Mouse (Mus musculus): ENCODE results near the gene Nrg3. TPM values are rescaled to one million over a fixed set of nuclear protein-coding genes. Genes with fewer than 3 reads are reported as not detected.
A peak's percentile ranks its signal among the peaks of the same experiment; 100 is the strongest.

Gene Nrg3
- polyA plus RNA-seq, 1 experiment, result 22.3 TPM

DNA sequence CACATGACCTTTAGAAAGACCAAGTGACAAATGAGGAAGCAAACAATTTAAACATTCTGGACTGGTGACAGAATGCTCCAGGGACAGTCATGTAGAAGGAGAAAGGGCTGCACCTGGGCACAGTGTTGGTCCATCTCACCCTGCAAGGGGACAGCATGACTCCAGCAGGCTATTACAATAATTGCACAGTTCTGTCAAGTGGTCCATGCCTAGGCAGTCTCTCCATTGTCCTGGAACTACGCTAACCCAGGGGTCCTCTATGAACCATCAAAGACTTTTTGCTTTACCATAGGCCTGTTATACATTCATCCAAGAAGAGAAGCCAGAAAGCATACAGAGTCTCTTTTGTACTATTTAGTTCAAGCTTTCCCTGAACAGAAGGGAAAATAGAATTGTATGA is 549.2 kb downstream of the Nrg3 start:
- TF ChIP-seq POLR2A (IDR thresholded peaks at IDR 0.05; ENCODE audit: borderline replicate concordance, extremely low read depth, insufficient read depth, insufficient read length, poor library complexity, severe bottlenecking) (no peak), CTCF (IDR thresholded peaks at IDR 0.05; ENCODE audit: borderline replicate concordance, extremely low read depth, insufficient read depth, insufficient read length) (no peak)
- DNase-seq (ENCODE audit: low read depth), result peak; percentile 38

DNA sequence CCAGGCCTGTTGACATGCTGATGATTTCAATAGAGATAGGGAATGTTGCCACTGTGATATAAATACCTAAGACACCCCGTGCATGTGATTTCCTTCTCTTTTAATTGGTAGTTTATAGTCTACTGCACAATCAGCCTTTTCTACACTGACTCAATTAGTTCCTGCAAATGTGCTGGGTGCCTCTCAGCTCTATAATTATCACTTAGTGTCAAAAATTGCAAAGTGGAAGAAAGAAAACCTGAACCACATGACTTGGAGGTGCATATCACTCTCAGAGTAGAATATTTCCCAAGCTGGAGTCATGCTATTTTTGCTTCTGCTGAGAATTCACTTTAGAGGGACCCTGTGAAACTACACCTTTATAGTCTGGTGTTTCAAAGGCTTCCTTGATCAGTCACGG is 552.1 kb downstream of the Nrg3 start:
- TF ChIP-seq POLR2A (IDR thresholded peaks at IDR 0.05; ENCODE audit: borderline replicate concordance, extremely low read depth, insufficient read depth, insufficient read length, poor library complexity, severe bottlenecking) (no peak), CTCF (IDR thresholded peaks at IDR 0.05; ENCODE audit: borderline replicate concordance, extremely low read depth, insufficient read depth, insufficient read length) (no peak)
- DNase-seq (ENCODE audit: low read depth), result peak; percentile 40

DNA sequence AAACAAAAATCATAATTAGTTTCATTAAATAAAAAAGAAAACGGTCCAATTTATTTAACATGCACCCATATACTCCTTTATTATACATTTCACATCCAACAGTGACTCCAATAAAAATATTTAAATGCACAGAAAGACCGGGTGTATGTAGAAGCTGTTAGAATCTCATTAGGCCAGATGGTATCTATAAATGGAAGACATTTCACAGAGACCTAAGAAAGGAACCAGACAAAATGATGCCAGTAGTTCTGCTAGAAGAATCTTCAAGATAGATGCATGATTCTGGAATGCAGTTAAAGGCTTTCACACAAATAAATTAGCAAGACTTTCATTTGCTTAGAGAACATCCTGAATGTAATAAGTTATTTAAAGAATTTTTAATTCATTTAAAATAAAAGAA is 602.3 kb downstream of the Nrg3 start:
- TF ChIP-seq POLR2A (IDR thresholded peaks at IDR 0.05; ENCODE audit: borderline replicate concordance, extremely low read depth, insufficient read depth, insufficient read length, poor library complexity, severe bottlenecking) (no peak), CTCF (IDR thresholded peaks at IDR 0.05; ENCODE audit: borderline replicate concordance, extremely low read depth, insufficient read depth, insufficient read length) (no peak)
- DNase-seq (ENCODE audit: low read depth), result peak; percentile 24

DNA sequence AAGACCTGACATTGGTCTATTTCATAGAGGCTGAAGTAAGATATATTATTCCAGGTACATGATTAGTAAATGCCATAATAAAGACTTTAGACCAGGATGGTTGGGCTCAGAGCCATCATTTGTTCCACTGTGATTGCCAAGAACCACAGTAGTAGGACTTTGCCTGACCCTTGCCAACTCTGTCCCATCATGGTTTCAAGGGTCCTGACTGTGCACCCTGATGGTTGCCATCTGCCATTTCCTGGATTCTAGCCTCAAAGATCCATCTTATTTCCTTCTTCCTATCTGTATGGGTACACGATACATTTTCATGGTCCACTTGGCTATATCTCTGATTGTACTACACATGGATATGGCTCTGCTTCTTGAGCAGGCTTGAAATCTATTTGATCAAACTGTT is 625.3 kb downstream of the Nrg3 start:
- DNase-seq (ENCODE audit: low read depth), result no peak
- no peak for TF ChIP-seq CTCF (IDR thresholded peaks at IDR 0.05; ENCODE audit: borderline replicate concordance, extremely low read depth, insufficient read depth, insufficient read length)
- TF ChIP-seq POLR2A (IDR thresholded peaks at IDR 0.05; ENCODE audit: borderline replicate concordance, extremely low read depth, insufficient read depth, insufficient read length, poor library complexity, severe bottlenecking), result no peak

DNA sequence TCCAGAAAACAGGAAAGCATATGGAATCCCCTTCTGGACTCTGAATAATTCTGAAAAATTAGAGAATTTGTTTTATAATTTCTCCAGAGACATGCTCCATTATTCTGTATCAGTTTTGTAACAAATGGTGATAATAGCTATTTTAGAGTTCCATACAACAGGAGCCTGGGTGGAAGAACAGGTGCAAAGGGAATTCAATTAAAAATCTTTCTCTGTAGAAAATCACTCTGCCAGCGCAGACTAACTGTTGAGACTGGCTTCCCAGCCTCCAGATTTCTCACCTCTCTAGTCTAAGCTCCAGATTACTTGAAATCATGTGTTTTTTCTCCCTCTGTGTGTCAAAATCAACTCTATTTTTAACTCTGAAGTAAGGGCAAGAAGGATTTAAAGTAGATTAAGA is 625.8 kb downstream of the Nrg3 start:
- DNase-seq (ENCODE audit: low read depth), result no peak

DNA sequence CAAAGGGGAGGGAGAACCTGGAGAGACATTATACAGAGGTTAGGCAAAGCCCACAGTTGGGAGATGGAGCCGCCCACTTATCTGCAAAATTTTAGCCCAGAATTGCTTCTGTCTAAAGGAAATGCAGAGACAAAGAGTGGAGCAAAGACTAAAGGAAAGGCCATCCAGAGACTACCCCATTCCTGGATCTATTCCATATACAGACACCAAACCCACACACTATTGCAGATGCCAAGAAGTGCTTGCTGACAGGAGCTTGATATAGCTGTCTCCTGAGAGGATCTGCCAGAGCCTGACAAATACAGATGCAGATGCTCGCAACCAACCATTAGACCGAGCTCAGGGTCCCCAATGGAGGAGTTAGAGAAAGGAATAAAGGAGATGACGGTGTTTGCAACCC is 637.9 kb downstream of the Nrg3 start:
- TF ChIP-seq CTCF (IDR thresholded peaks at IDR 0.05; ENCODE audit: borderline replicate concordance, extremely low read depth, insufficient read depth, insufficient read length) (no peak), POLR2A (IDR thresholded peaks at IDR 0.05; ENCODE audit: borderline replicate concordance, extremely low read depth, insufficient read depth, insufficient read length, poor library complexity, severe bottlenecking) (no peak)
- DNase-seq (ENCODE audit: low read depth), result no peak

More for the DNA sequence above, 625.8 kb downstream of the Nrg3 start:
- TF ChIP-seq CTCF (IDR thresholded peaks at IDR 0.05; ENCODE audit: borderline replicate concordance, extremely low read depth, insufficient read depth, insufficient read length), result no peak
- TF ChIP-seq POLR2A (IDR thresholded peaks at IDR 0.05; ENCODE audit: borderline replicate concordance, extremely low read depth, insufficient read depth, insufficient read length, poor library complexity, severe bottlenecking), result no peak

DNA sequence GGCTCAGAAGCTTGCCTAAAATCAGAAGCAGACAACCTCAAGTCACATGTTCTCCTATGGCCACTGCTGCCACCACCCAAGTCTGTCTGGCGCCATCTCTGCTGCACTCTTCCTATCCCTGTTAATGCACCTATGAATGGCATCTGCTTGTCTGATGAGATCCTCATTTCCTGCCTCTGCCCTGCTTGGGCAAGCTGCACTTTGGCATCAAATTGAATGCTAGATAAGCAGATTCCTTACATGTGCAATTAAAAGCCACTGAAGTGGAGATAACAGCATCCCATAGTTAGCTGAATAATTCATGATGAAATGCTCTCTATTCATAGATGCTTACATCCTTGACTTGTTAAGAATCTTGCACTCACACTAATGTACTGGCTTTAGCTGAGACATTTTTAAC is 648.0 kb downstream of the Nrg3 start:
- DNase-seq (ENCODE audit: low read depth), result peak; percentile 89
- TF ChIP-seq POLR2A (IDR thresholded peaks at IDR 0.05; ENCODE audit: borderline replicate concordance, extremely low read depth, insufficient read depth, insufficient read length, poor library complexity, severe bottlenecking) (no peak), CTCF (IDR thresholded peaks at IDR 0.05; ENCODE audit: borderline replicate concordance, extremely low read depth, insufficient read depth, insufficient read length) (no peak)

DNA sequence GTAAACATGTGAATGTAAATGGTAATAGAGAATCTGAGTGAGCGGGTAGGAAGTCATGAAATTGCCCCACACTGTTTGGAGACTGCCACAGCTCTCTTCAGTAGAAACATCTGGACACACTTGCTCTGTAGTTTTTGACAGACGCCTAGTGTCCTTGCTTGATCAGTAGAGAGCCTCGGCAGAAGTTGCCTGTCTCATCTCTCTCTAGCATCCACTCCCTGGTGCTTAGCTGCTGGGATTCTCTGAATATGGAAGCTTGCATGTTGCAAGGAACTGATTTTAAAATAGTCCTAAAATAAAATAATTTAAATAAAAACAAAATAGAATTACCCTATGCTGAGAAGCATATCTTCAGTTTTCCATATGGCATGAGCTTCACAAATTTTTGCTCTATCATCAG is 675.9 kb downstream of the Nrg3 start:
- no peak for TF ChIP-seq POLR2A (IDR thresholded peaks at IDR 0.05; ENCODE audit: borderline replicate concordance, extremely low read depth, insufficient read depth, insufficient read length, poor library complexity, severe bottlenecking)
- no peak for TF ChIP-seq CTCF (IDR thresholded peaks at IDR 0.05; ENCODE audit: borderline replicate concordance, extremely low read depth, insufficient read depth, insufficient read length)
- DNase-seq (ENCODE audit: low read depth), result no peak

DNA sequence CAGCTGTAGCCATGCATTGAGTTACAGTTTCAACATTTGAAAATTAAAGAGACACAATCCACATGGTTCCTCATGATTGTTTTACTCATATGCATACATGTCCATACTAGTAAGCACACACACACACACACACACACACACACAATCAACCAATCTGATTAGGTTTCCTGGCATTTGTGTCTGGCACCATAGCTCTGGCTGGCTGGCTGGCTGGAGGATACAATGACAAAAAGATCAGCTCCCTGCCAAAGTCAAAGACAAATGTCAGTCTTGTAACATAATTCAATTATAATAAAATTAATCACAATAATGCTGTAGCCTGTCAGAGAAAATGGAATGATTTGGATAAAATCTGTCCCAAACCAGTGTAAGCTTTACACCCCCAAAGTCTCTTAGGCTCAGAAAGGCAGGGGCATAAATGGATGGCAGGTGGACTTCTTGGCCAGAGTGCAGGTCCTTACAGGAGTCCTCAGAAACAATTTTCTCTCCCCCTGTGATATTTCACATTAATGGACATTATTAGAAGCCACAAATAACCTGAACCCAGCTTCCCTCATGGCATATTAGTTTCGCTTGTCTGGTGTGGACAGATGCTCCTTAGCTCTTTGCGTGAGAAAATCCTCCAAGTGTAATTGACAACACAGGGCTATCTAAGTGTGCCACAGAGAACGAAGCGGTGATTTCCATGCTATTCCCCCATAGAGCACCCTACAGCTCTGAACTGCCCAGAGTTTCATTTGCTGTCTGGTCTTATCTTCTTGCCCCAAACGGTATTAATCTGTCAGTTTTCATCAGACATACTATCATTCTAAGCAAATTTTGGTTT is 697.4 kb downstream of the Nrg3 start:
- DNase-seq (ENCODE audit: low read depth), result peak; percentile 24

DNA sequence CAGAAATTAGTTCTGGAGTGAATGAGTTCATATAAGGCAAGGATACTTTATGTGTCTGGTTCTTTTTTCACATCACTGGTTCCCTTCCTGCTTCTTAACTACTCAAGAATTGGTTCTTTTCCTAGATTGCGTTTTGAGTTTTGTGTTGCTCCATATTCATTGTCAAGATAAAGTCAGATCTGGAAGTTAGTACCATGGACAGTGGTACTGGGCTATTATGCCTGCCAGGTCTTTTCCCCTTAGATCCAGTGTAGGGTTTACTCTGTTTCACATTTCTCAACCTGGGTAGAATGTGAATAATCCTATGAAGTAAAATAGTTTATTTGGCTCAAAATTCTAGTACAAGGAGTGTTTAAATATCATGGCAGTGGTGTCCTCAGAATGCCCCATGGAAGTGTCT is 698.1 kb downstream of the Nrg3 start:
- DNase-seq (ENCODE audit: low read depth), result no peak
- no peak for TF ChIP-seq CTCF (IDR thresholded peaks at IDR 0.05; ENCODE audit: borderline replicate concordance, extremely low read depth, insufficient read depth, insufficient read length)
- no peak for TF ChIP-seq POLR2A (IDR thresholded peaks at IDR 0.05; ENCODE audit: borderline replicate concordance, extremely low read depth, insufficient read depth, insufficient read length, poor library complexity, severe bottlenecking)

More for the DNA sequence above, 697.4 kb downstream of the Nrg3 start:
- no peak for TF ChIP-seq POLR2A (IDR thresholded peaks at IDR 0.05; ENCODE audit: borderline replicate concordance, extremely low read depth, insufficient read depth, insufficient read length, poor library complexity, severe bottlenecking)
- TF ChIP-seq CTCF (IDR thresholded peaks at IDR 0.05; ENCODE audit: borderline replicate concordance, extremely low read depth, insufficient read depth, insufficient read length), result no peak

DNA sequence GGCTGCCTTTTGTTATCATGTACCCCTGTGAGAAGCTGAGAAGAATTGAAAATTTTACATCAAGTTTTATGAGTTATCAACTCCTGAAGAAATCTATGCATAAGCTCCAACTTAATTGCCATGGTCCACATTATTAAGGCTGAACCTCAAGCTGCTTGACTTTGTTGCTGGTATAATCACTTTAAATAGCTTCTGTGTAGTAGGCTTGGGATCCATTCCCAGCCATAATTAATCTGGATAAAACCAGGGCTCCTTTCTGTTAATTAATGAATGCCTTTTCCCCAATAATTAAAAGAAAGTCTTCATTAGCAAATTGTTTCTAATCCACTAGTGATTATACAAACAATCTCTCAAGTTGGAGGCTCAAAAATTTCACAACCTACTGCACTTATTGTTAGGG is 742.4 kb downstream of the Nrg3 start:
- DNase-seq (ENCODE audit: low read depth), result peak; percentile 76
- TF ChIP-seq CTCF (IDR thresholded peaks at IDR 0.05; ENCODE audit: borderline replicate concordance, extremely low read depth, insufficient read depth, insufficient read length) (no peak), POLR2A (IDR thresholded peaks at IDR 0.05; ENCODE audit: borderline replicate concordance, extremely low read depth, insufficient read depth, insufficient read length, poor library complexity, severe bottlenecking) (no peak)

DNA sequence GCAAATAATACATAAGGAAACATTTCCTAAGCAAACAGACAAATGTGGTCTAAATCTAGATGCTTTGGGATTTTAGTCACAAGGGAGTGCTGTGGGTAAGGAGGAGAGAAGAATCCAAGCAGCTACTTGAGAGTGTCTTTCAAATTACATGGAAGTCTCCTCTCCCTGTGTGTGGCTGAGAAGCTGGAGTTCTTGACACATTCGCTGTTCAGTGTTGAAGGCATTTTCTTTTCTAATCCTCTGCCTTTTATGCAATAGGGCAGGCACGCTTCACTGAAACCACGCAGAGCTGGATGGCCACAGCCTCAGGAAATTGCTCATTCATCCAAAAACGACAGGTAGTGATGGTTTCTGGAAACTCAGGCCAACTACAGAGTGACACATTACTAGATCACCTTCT is 769.0 kb downstream of the Nrg3 start:
- peak; percentile 54 for DNase-seq (ENCODE audit: low read depth)
- TF ChIP-seq CTCF (IDR thresholded peaks at IDR 0.05; ENCODE audit: borderline replicate concordance, extremely low read depth, insufficient read depth, insufficient read length) (no peak), POLR2A (IDR thresholded peaks at IDR 0.05; ENCODE audit: borderline replicate concordance, extremely low read depth, insufficient read depth, insufficient read length, poor library complexity, severe bottlenecking) (no peak)

Data from brain, embryonic 14.5 days (tissue).